Mouse (Mus musculus) spleen, adult 2 months (tissue): ENCODE measurements around the gene Flnb. TPM values are rescaled to one million over a fixed set of nuclear protein-coding genes. Genes with fewer than 3 reads are reported as not detected.

ENCODE experiments used
- DNase-seq, 2 experiments: peaks; one replicate each; pipeline versions ENCODE4 v3.0.0 to v3.0.0-alpha.2; 2012 to 2021; ENCODE audit warnings: low spot score in 2 of 2, low read depth in 1 of 2
- H3K27ac ChIP-seq: fragments of 200-500 bp; 2 replicates; pipeline ENCODE4 v1.5.1; 2012; ENCODE audit warnings: low read length, inconsistent platforms; ENCODE audit not compliant: insufficient read depth
- H3K27me3 ChIP-seq: fragments of 200-500 bp; 2 replicates; pipeline ENCODE4 v1.6.1; 2012; ENCODE audit warnings: mild to moderate bottlenecking, moderate library complexity, low read length, inconsistent platforms; ENCODE audit not compliant: control insufficient read depth, insufficient read depth
- H3K36me3 ChIP-seq: fragments of 200-500 bp; 2 replicates; pipeline ENCODE4 v1.6.1; 2012; ENCODE audit warnings: mild to moderate bottlenecking, low read length, inconsistent platforms; ENCODE audit not compliant: control insufficient read depth, insufficient read depth
- H3K4me1 ChIP-seq: fragments of 200-500 bp; 2 replicates; pipeline ENCODE4 v1.6.1; 2011; ENCODE audit warnings: inconsistent platforms; ENCODE audit not compliant: control insufficient read depth, insufficient read depth, insufficient read length
- H3K4me3 ChIP-seq: fragments of 200-500 bp; 2 replicates; pipeline ENCODE4 v1.5.1; 2011; ENCODE audit warnings: mild to moderate bottlenecking, inconsistent platforms; ENCODE audit not compliant: insufficient read depth, insufficient read length; ENCODE audit errors: extremely low read depth
- CTCF ChIP-seq: fragments of 200-500 bp; IDR thresholded peaks from 2 replicates; pipeline ENCODE4 v1.5.1; 2011; ENCODE audit warnings: mild to moderate bottlenecking, inconsistent platforms; ENCODE audit not compliant: insufficient read depth, insufficient read length, insufficient replicate concordance; ENCODE audit errors: extremely low read depth
- POLR2A ChIP-seq: fragments of 200-500 bp; IDR thresholded peaks from 2 replicates; pipeline ENCODE4 v1.6.1; 2011; ENCODE audit warnings: low read depth, low read length, inconsistent platforms
- WGBS: fragments of 180-500 bp; shearing (Covaris S2); methylation state at CpG from one replicate; pipeline ENCODE4 v1.1.7; 2018; 5-methylcytosine and 5-hydroxymethylcytosine counted together
- polyA plus RNA-seq: library from polyadenylated mRNA; depleted of rRNA; stranded (reverse); fragments of >200 nt; gene quantifications from 2 replicates; pipeline ENCODE4 v1.2.3, GENCODE M21; 2012

Gene Flnb
- polyA plus RNA-seq, 1 experiment = 8.2 TPM

DNA sequence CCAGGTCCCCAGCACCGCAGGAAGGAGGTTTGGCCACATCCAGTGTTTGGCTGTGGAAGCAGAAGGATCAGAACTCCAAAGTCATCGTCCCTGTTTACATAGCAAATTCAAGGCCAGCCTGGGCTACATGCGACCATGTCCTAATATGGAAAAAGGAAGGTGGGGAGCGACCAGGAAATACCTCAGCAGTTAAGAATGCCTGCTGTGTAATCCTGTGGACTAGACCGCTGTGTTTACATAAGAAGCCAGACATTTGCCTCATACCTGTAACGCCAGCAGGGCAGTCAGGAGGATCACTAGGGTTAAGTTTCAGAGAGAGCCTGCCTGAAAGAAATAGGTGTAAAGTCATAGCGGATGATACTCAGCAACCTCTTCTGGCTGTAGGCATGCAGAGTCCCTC is 145.4 kb downstream of the Flnb start:
- no peaks in the 10 kb centered on the region for H3K36me3 ChIP-seq
- TF ChIP-seq CTCF (no peak), POLR2A (no peak)
- 69% methylated on average over 7 of the region's 7 CpGs for WGBS
- no peaks in the 10 kb centered on the region for H3K27me3 ChIP-seq
- H3K4me1 ChIP-seq = no peaks in the 10 kb centered on the region
- H3K27ac ChIP-seq = no peak overlapping the region
- no peak for DNase-seq
- no peak overlapping the region for H3K4me3 ChIP-seq

DNA sequence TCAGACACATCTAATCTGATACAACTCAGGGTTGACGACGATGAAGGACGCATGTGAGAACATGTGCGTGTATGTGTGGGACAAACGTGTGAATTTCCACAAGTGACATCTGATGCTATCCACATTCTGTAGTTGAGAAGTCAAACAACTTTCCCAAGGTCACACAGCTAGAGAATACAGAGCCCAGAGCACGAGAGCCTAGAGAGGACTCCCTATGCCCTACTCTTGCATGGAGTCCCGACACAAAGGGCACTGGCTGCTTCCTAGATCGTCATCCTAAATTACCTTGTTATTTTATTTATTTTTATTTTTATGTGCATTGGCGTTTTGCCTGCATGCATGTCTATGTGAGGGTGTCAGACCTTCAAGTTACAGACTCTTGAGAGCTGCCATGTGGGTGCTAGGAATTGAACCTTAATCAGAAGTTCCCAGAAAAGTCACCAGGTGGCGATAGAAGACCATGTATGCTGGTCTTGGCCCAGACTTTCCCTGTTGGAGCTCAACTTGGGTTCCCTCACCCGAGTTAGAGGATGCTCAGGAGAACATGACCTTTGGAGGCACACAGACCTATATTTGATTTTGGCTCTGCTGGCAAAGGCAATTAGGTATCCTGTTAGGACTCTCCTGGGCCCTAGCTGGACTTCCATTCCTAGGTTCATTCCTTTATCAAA is 146.6 kb downstream of the Flnb start:
- DNase-seq = peak; percentile 39 to 57
- TF ChIP-seq CTCF (peak; percentile 76; the same call in 1 of the 2 replicates), POLR2A (no peak)
- no peaks in the 10 kb centered on the region for H3K27me3 ChIP-seq
- H3K27ac ChIP-seq = no peak overlapping the region
- H3K36me3 ChIP-seq = no peaks in the 10 kb centered on the region
- H3K4me3 ChIP-seq = no peak overlapping the region
- 56% methylated on average over 11 of the region's 11 CpGs for WGBS
- H3K4me1 ChIP-seq = no peaks in the 10 kb centered on the region

DNA sequence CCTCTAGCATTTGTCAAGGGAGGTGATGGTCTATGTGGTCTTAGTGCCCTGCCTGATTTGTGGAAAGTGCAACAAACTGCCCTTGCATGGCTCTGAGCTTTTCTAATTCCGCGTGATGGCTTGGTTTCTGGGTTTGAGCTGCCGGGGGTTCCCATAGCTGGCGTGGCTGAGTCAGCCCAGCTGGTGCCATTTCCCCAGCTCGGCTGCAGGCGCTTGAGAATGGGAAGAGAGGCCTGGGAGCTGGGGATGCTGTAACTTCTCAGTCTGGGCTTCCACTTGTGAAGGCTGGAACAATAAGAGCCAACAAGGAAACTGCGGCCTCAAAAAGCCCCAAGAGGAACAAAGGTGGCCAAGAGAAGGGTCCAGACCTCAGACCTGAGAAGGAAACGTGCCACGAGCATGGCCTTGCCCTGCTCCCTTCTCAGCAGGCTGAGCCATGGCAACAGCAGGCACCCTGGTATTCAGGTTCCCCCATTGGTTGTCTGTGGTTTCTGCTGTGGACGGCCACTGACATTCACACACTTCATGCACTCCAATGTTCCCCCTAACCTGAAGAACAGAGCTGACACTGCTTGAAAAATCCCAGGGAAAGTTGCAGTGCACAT is 154.2 kb downstream of the Flnb start:
- no peak overlapping the region for H3K4me3 ChIP-seq
- no peak overlapping the region for H3K27ac ChIP-seq
- 46% methylated on average over 10 of the region's 10 CpGs for WGBS
- no peaks in the 10 kb centered on the region for H3K36me3 ChIP-seq
- no peak for DNase-seq
- TF ChIP-seq POLR2A = no peak
- TF ChIP-seq CTCF = no peak
- H3K4me1 ChIP-seq = no peaks in the 10 kb centered on the region
- no peaks in the 10 kb centered on the region for H3K27me3 ChIP-seq

DNA sequence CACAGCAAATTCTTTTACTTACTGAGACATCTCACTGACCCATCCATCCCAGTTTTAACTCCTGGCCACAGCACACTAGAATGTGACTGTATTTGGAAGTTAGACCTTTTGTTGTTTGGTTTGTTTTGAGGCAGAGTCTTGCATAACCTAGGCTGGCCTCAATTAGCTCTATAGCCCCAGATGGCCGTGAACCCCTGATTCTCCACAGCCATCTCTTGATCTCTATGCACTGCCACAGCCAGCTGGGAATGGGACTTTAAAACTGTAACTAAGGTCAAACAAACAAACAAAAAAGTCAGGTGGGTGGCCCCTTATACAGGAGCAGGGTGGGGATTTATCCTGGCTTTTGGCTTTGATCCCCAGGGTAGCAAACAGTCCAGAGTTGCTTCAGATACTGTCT is 156.9 kb downstream of the Flnb start:
- TF ChIP-seq CTCF (no peak), POLR2A (no peak)
- 89% methylated on average over 1 of the region's 1 CpGs for WGBS

DNA sequence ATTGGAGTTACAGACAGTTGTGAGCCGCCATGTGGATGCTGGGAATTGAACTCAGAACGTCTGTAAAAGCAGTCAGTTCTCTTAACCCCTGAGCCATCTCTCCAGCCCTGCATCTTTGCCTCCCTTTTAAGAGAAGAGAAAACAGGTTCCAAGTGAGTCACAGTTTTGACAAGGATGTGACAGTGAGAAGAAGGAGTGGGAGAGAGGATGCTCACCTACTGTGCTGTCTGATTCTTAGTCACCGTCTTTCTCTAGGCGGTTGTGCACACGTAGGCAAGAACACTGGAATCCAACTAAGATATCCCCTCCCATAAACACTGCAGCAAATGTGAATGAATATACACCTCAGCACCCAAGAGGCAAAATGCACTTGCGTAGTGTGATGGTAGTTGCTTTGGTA is 157.4 kb downstream of the Flnb start:
- TF ChIP-seq POLR2A = no peak
- no peak for TF ChIP-seq CTCF
- 91% methylated on average over 6 of the region's 6 CpGs for WGBS

More for the DNA sequence above, 156.9 kb downstream of the Flnb start:
- no peaks in the 10 kb centered on the region for H3K36me3 ChIP-seq
- H3K4me3 ChIP-seq = no peak overlapping the region
- DNase-seq = no peak
- H3K27me3 ChIP-seq = no peaks in the 10 kb centered on the region
- no peak overlapping the region for H3K27ac ChIP-seq
- peaks cover 2% of the 10 kb centered on the region; the same call in 1 of the 2 replicates for H3K4me1 ChIP-seq

DNA sequence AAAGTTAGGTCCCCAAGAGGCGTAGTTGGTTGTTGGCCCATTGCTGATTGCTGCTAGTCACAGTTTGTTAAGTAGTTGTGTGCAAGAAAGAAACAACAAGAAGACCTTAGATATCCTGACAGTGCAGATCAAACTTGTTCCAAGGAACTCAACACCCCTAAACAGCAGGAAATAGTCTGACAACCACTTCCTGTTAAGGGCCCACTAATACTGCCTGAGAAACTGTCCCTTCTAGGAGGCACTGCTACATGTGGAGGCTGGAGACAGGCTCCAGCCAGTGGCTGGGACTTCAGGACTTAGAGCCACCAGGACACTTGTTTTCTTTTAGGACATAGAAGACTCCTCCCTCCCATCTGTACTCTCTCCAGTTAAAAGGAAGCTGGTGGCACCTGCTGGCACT is 159.7 kb downstream of the Flnb start:
- WGBS = 90% methylated on average over 1 of the region's 1 CpGs
- TF ChIP-seq POLR2A (no peak), CTCF (no peak)

More for the DNA sequence above, 157.4 kb downstream of the Flnb start:
- no peak for DNase-seq
- H3K4me3 ChIP-seq = no peak overlapping the region
- peaks cover 2% of the 10 kb centered on the region; the same call in 1 of the 2 replicates for H3K4me1 ChIP-seq
- no peaks in the 10 kb centered on the region for H3K36me3 ChIP-seq
- H3K27me3 ChIP-seq = no peaks in the 10 kb centered on the region
- H3K27ac ChIP-seq = no peak overlapping the region

DNA sequence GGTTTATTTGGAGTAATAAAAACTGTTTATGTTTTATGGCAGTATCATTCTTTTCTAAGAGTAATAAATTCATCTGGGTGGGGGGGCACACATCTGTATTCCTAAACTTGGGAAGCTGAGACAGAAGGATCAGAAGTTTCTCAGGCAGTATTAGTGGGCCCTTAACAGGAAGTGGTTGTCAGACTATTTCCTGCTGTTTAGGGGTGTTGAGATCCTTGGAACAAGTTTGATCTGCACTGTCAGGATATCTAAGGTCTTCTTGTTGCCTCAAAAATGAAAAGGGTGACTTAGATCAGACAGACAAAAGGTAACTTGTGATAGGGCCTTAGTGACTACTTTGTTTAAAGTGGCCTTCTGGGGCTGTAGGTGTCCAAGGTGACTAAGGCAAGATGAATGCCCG is 160.4 kb downstream of the Flnb start:
- peaks cover 2% of the 10 kb centered on the region; the same call in 1 of the 2 replicates for H3K4me1 ChIP-seq

More for the DNA sequence above, 159.7 kb downstream of the Flnb start:
- no peaks in the 10 kb centered on the region for H3K27me3 ChIP-seq
- H3K4me1 ChIP-seq = peaks cover 2% of the 10 kb centered on the region; the same call in 1 of the 2 replicates
- H3K27ac ChIP-seq = no peak overlapping the region
- H3K4me3 ChIP-seq = no peak overlapping the region
- DNase-seq = no peak
- H3K36me3 ChIP-seq = no peaks in the 10 kb centered on the region

More for the DNA sequence above, 160.4 kb downstream of the Flnb start:
- Histone ChIP-seq H3K27ac (no peak overlapping the region), H3K4me3 (no peak overlapping the region), H3K27me3 (no peaks in the 10 kb centered on the region), H3K36me3 (no peaks in the 10 kb centered on the region)
- WGBS = 90% methylated on average over 1 of the region's 1 CpGs
- TF ChIP-seq CTCF (no peak), POLR2A (no peak)
- DNase-seq = no peak
